Mouse (Mus musculus) stomach, postnatal 0 days (tissue): ENCODE measurements at regions not wholly inside any gene's neighbourhood (a gene's known extent, or its start where the extent isn't known, plus 50 kb on each side); places are given as distances from the start of the nearest gene placed in this dataset.

ENCODE experiments used
- CTCF ChIP-seq: IDR thresholded peaks from 2 replicates; pipeline ENCODE4 v1.5.1; 2016; ENCODE audit warnings: antibody characterized with exemption, low read depth, mild to moderate bottlenecking, moderate library complexity
- EP300 ChIP-seq: optimal IDR thresholded peaks from 2 replicates; pipeline ENCODE3; 2016; ENCODE audit warnings: antibody characterized with exemption

DNA sequence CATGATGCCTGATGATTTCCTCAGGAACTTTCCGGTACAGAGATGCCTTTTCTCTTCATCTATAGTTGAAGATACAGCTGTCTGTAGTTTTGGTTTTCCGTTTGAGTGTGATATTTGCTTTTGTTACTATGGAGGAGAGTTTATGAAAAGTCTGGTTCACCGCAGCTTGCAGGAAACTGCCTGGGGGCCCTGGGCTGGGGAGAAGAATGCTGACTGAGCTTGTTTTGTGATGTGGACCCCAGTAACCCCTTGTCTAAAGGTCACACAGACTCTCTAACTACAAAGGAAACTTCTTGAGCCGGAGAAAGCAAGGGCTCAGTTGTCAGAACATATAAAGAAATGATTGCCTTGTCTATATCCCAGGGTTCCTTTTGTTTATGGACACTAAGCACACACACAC is 325.8 kb upstream of the Mki67 start:
- TF ChIP-seq EP300: no peak
- TF ChIP-seq CTCF: no peak
